Mouse (Mus musculus): ENCODE measurements around the gene Gria1.

The Gria1 gene

GRCm38 (mm10) chr11:57298263-57298662 lies 287.1 kb downstream of the Gria1 start:
- no peak for DNase-seq (ENCODE audit: low spot score)

GRCm38 (mm10) chr11:57298665-57299064 lies 287.5 kb downstream of the Gria1 start:
- no peak for DNase-seq (ENCODE audit: low spot score)

- DNase-seq (ENCODE audit: low spot score), result no peak
Measured at GRCm38 (mm10) chr11:57303602-57304001, 292.4 kb downstream of the Gria1 start.

- DNase-seq (ENCODE audit: low spot score), result no peak
Measured at GRCm38 (mm10) chr11:57306116-57306515, 294.9 kb downstream of the Gria1 start.

- no peak for DNase-seq (ENCODE audit: low spot score)
Measured at GRCm38 (mm10) chr11:57306892-57307291, 295.7 kb downstream of the Gria1 start.

GRCm38 (mm10) chr11:57317063-57317462 lies 305.9 kb downstream of the Gria1 start:
- DNase-seq (ENCODE audit: low spot score), result no peak

GRCm38 (mm10) chr11:57317478-57317877 lies 306.3 kb downstream of the Gria1 start:
- DNase-seq (ENCODE audit: low spot score), result no peak

GRCm38 (mm10) chr11:57319374-57319773 lies 308.2 kb downstream of the Gria1 start:
- DNase-seq (ENCODE audit: low spot score), result no peak

- DNase-seq (ENCODE audit: low spot score), result no peak
Measured at GRCm38 (mm10) chr11:57324099-57324498, 312.9 kb downstream of the Gria1 start.
